Mouse (Mus musculus): Measurements from ENCODE around the gene Hspa4l. TPM values are rescaled to one million over a fixed set of nuclear protein-coding genes. Genes with fewer than 3 reads are reported as not detected.

The Hspa4l gene
- 3.3 and 3.8 TPM in 2 replicates for polyA plus RNA-seq (2012; rRNA removed)

GRCm38 (mm10) chr3:40744024-40744835 is at the start of gene Hspa4l:
TSS of gene Hspa4l (plus strand) at chr3:40744495.

DNA sequence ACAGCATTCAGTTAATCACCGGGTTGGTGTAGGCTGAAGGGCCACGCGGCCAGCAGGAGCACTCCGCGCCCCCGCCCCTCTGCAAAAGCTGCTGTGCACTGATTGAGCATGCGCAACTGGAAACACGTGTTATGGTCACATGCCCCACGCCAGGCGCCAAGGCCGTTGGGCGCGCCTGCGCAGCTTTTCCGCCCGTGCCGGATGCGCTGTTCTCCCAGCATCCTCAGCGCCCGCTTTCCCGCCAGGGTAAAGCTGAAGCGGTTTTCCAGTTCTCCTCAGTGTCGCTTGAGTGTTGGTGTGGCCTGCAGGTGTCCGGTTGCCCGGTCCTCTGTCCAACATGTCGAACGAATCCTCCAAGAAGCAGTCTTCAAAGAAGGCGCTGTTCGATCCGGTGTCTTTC is 35.6 kb upstream of the Hspa4l start, which contains the start of gene Slc25a31:
Slc25a31 (plus strand) TSS at position 201 of the 400 bp plus-strand sequence.

DNA sequence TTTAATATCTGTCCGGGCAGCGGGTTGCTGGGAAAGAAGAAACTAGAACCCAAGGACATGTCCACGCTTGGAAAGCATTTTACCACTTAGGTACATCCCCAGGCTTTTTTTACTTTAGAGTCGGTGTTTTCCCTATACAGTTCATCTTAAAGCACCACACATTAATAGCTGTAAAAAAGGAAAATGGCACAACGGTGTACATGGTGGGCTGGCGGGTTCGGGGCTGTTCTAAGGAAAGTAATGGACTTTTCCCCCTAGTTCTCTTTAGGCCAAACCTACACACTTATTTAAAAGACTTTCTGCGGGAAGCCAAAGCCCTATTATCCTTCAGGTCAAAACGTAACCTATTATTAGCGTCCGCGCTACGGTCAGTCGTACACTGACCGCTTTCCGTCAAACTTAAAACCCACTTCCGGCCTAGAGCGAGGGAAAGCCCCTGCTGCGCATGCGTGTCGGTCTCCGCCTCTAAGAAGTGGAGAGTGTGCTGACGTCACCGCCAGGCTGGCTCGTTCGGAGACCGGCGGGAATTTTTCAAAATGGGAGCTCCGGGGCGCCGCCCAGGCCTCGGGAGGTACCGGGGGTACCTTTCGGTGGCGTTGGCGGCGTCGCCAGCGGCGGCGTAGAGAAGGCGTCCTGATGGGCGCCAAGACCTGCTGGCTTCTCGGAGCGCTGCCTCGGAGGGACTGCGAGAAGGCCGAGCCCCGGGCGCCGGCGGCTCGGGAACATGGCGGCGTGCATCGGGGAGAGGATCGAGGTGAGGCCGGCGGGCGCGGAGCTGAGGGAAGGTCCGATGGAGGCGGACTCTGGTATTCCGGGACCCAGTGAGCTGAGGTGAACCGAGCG is 55.5 kb downstream of the Hspa4l start, which contains the start of gene Plk4:
Plk4 (plus strand) TSS at position 490 of the 843 bp plus-strand sequence.

Other genes starting within 250 kb of the Hspa4l start
- gene Intu, start 213.2 kb upstream of the Hspa4l start, polyA plus RNA-seq (2012; rRNA removed), result 1.3 and 1.4 TPM in 2 replicates
- gene Slc25a31, start 35.6 kb upstream of the Hspa4l start, polyA plus RNA-seq (2012; rRNA removed), result 0.02 and 0.03 TPM in 2 replicates
- 9.4 and 9.9 TPM in 2 replicates for gene Plk4, start 55.5 kb downstream of the Hspa4l start, polyA plus RNA-seq (2012; rRNA removed)
- 2.0 and 2.2 TPM in 2 replicates for gene Mfsd8, start 102.4 kb downstream of the Hspa4l start, polyA plus RNA-seq (2012; rRNA removed)
- gene Abhd18, start 102.5 kb downstream of the Hspa4l start, polyA plus RNA-seq (2012; rRNA removed), result 4.0 and 4.2 TPM in 2 replicates
- not detected in 2 replicates for gene 1700034I23Rik, start 158.0 kb downstream of the Hspa4l start, polyA plus RNA-seq (2012; rRNA removed)
- gene Larp1b, start 205.3 kb downstream of the Hspa4l start, polyA plus RNA-seq (2012; rRNA removed), result 14.5 and 15.7 TPM in 2 replicates

Data from liver, embryonic 18 days (tissue).